Mouse (Mus musculus) lung, embryonic 16.5 days (tissue): ENCODE results near the gene Klk9. TPM values are rescaled to one million over a fixed set of nuclear protein-coding genes. Genes with fewer than 3 reads are reported as not detected.

Experiments used
- polyA plus RNA-seq: library from polyadenylated mRNA; unstranded; fragments of >200 nt; fragmentation: Nextera tagmentation; extraction: Ambion mirVana; gene quantifications from 2 replicates; pipeline ENCODE4 v1.2.1, GENCODE M21; 2015

Gene Klk9
- polyA plus RNA-seq, 1 experiment from 2014 or later: 0.14 TPM

Other genes starting within 250 kb of the Klk9 start
- gene Cd33, start 247.5 kb upstream of the Klk9 start, polyA plus RNA-seq: 2.2 and 2.3 TPM in 2 replicates
- gene Zfp658, start 229.6 kb upstream of the Klk9 start, polyA plus RNA-seq: 4.3 TPM in 2 replicates
- gene Zfp719, start 212.3 kb upstream of the Klk9 start, polyA plus RNA-seq: 14.1 and 15.8 TPM in 2 replicates
- gene Zfp819, start 184.7 kb upstream of the Klk9 start, polyA plus RNA-seq: 0.41 and 0.80 TPM in 2 replicates
- not detected in 2 replicates for gene Ceacam18, start 157.2 kb upstream of the Klk9 start, polyA plus RNA-seq
- 1.2 and 2.2 TPM in 2 replicates for gene Siglece, start 131.7 kb upstream of the Klk9 start, polyA plus RNA-seq
- 13.0 and 13.1 TPM in 2 replicates for gene Ctu1, start 119.9 kb upstream of the Klk9 start, polyA plus RNA-seq
- not detected in 2 replicates for gene Klk14, start 101.5 kb upstream of the Klk9 start, polyA plus RNA-seq
- gene Klk13, start 79.3 kb upstream of the Klk9 start, polyA plus RNA-seq: 3.9 and 5.5 TPM in 2 replicates
- gene Klk12, start 23.0 kb upstream of the Klk9 start, polyA plus RNA-seq: not detected in 2 replicates
- 0.41 and 0.75 TPM in 2 replicates for gene Klk11, start 17.3 kb upstream of the Klk9 start, polyA plus RNA-seq
- 4.6 and 6.4 TPM in 2 replicates for gene Klk10, start 10.9 kb upstream of the Klk9 start, polyA plus RNA-seq
- gene Klk8, start 5.7 kb downstream of the Klk9 start, polyA plus RNA-seq: 24.2 TPM in 2 replicates
- not detected in 2 replicates for gene Klk7, start 19.4 kb downstream of the Klk9 start, polyA plus RNA-seq
- gene Klk6, start 32.6 kb downstream of the Klk9 start, polyA plus RNA-seq: not detected in 2 replicates
- not detected in 2 replicates for gene Klk5, start 50.1 kb downstream of the Klk9 start, polyA plus RNA-seq
- not detected in 2 replicates for gene Klk4, start 89.3 kb downstream of the Klk9 start, polyA plus RNA-seq
- gene Klk15, start 141.8 kb downstream of the Klk9 start, polyA plus RNA-seq: not detected in 2 replicates
- not detected in 2 replicates for gene Klk1b8, start 158.8 kb downstream of the Klk9 start, polyA plus RNA-seq
- not detected in 2 replicates for gene Klk1b1, start 174.9 kb downstream of the Klk9 start, polyA plus RNA-seq
- gene Klk1b9, start 184.2 kb downstream of the Klk9 start, polyA plus RNA-seq: not detected in 2 replicates
- gene Klk1b11, start 204.0 kb downstream of the Klk9 start, polyA plus RNA-seq: not detected in 2 replicates
- gene Klk1b26, start 220.3 kb downstream of the Klk9 start, polyA plus RNA-seq: not detected in 2 replicates